Mouse (Mus musculus): ENCODE data around the gene Dvl1.
A peak's percentile ranks its signal among the peaks of the same experiment; 100 is the strongest.

Dvl1 gene

DNA sequence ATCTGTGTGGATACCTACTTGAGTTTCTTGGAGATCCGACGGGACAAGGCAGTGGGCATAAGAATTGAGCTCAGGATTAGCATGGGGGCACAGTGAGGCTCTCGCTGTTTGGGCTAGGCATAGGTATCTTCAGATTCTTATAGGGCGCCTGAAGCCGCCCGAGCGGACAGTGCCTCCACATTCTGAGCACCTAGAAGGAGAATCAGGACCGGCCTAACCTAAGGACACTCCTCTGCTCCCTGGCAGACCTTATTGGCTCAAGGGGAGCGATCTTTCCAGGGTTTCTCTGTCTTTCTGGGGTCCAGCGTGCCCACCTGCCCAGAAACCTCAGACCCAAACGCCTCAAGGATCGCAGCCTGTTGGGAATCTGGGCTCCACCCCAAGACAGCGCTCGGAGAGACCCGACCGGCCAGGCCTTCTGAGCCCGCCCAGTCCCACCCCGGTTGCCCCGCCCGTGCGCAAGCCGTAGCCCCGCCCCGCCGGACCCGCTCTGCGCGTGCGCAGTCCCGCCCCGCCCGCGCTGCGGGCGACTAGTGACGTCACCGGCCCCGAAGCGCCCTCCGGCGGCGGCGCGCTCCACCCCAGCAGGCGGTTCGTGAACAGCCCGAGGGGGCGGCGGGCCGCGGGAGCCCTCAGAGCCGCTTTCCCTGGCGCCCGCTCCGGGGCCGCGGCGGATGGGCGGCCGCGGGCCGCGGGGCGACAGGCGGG lies at the start of gene Dvl1:
Dvl1 (plus strand) TSS at position 532 of the 708 bp plus-strand sequence.
- peak; percentile 84 for DNase-seq (ENCODE audit: low read depth, low spot score)

DNA sequence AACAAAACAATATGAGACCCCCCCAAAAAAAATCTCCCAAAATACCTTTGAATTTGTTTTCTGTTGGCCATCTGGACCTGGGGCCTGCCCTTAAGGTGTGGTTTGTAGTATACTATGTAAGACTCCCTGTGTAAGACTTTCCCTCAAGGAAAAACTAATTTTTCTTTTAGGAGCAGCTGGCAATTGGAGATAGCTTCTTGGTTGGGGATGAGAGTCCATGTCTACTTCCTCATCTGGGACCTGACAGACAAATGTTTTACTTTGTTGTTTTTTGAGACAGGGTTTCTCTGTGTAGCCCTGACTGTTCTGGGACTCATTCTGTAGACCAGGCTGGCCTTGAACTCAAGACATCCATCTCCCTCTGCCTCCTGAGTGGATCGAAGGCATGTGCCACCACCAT lies 45.1 kb upstream of the Dvl1 start:
- DNase-seq (ENCODE audit: low read depth, low spot score): no peak

DNA sequence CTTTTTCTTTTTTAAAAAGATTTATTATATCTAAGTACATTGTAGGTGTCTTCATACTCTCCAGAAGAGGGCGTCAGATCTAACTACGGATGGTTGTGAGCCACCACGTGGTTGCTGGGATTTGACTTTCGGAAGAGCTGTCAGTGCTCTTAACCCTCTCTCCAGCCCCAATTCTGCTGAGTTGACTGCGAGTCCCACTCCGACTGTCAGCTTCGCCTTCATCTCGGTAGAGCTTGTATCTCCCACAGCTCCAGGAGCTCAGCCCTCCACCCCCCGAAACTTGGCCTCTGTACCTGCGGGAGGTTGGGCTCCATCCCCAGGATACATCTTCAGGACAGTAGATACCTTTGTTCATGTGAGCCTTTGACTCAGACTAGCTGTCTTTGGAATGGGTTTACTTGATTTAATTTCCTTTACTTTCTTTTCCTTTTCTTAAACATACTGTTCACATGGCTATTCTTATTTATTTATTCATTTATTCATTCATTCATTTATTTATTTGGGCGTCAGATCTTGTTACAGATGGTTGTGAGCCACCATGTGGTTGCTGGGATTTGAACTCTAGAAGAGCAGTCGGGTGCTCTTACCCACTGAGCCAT lies 44.4 kb upstream of the Dvl1 start, which contains the start of gene Mrpl20:
Mrpl20 (plus strand) TSS at position 138 of the 599 bp plus-strand sequence.
- DNase-seq (ENCODE audit: low read depth, low spot score): no peak

DNA sequence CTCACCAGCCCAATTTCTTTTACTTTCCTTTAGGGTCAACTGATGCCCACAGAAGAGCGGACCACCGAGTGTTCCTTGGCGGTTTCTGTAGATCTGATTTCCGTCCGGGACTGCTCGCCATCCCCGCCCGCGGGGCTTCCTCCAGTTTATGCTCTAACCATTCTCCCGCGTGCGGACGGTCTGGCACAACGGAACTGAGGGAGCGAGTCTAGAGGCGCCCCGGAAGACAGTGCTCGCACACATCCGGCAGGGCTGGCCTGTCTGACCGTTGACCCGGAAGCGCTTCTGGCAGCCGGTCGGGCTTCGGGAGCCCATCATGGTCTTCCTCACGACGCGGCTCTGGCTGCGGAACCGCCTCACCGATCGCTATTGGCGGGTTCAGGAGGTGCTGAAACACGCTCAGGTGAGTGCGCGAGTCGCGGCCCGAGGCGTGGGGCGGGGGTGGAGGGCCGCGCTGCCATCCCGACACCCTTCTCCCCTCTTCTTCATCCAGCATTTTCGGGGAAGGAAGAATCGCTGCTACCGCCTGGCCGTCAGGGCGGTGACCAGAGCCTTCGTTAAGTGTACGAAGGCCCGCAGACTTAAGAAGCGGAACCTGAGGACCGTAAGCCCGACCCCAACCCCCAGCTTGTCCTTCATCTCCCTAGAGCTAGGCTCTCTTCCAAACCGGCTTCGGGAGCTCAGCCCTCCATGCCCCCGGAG lies 43.7 kb upstream of the Dvl1 start:
- peak; percentile 92 for DNase-seq (ENCODE audit: low read depth, low spot score)

DNA sequence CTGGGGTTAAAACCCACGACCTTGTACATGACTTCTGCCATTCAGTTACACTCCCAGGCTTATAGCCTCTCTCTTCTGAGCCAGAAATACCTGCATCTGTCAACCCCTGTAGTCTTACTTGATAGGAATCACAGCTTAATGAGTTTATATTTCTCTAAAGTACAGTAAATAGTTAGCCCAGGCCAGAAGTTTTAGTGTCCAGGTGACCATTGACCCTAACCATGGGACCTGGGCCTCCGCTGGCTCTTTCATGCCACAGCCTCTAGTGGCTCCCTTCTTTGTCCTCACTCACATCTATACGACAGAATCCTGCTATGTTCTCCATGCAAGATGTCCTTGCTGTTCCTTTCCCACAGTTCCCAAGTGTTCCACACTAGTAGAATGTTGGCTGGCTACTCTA lies 39.4 kb upstream of the Dvl1 start:
- no peak for DNase-seq (ENCODE audit: low read depth, low spot score)

DNA sequence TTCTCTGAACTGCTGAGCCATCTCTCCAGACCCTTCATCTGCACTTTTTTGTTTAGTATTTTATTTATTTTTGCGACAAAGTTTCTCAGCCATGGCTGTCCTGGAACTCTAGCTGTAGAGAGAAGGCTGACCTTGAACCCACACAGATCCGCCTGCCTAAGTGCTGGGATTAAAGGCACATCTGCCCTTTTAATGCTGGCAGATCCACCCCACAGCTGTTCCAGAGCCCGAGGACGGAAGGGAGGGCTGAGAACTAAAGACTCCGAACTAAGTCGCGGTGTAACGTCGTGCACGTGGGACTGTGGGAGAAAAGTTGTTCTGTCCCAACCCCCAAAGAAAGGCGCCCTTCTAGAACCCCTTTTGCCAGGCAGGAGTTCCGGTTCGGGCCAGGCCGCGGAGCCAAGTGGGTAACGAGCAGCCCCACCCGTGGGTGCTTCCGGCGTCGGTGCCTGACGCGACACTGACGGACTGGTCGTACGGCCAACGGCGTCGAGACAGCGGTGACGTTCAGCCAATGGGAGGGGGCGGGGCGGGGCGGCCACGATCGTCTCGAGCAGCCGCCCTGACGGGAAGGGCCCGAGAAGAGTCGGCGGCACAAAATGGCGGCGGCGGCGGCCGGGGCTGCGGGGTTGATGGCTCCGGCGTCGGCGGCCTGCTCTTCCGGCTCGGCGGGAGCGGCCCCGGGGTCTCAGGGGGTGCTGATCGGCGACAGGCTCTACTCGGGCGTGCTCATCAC lies 35.1 kb upstream of the Dvl1 start, which contains the start of gene Ccnl2:
Ccnl2 (plus strand) TSS at position 561 of the 736 bp plus-strand sequence.
- peak; percentile 92 for DNase-seq (ENCODE audit: low read depth, low spot score)

DNA sequence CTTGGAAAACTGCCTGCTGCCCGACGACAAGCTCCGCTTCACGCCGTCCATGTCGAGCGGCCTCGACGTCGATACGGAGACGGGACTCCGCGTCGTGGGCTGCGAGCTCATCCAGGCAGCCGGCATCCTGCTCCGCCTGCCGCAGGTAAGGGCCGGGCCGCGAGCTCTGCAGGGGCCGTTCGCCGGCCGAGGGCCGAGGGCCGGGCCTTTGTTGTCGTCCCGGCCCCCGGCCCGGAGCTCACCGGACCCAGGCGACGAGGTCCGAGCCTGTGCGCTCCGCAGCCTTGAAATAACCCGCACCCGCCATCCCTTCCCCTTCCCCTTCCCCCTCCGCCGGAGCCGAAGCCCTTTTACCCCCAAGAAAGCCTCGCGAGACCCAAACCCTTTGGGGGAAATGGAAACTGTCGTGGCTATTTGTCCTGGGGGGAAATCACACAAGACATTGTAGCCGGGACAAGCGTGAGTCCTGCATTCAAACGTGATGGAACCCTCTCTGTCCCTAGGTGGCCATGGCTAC lies 34.5 kb upstream of the Dvl1 start:
- DNase-seq (ENCODE audit: low read depth, low spot score): no peak

DNA sequence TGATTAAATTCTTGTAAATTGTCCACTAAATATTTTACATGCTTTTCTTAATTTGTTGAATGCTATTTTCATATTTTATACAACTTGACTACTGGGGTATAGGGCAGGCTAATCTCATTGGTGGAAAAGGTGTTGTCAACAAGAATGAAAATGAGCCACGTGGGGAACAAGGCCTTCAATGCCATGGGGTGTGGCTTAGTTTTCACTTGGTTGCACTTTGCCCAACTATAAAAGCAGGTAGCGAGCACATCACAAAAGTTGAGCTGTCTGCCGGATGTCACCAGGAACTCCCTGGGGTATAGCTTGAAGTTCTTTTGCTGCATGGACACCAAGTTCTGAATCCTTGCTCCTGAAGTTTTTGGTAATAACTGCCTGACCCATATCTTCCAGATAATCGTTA lies 29.7 kb upstream of the Dvl1 start:
- DNase-seq (ENCODE audit: low read depth, low spot score): no peak

DNA sequence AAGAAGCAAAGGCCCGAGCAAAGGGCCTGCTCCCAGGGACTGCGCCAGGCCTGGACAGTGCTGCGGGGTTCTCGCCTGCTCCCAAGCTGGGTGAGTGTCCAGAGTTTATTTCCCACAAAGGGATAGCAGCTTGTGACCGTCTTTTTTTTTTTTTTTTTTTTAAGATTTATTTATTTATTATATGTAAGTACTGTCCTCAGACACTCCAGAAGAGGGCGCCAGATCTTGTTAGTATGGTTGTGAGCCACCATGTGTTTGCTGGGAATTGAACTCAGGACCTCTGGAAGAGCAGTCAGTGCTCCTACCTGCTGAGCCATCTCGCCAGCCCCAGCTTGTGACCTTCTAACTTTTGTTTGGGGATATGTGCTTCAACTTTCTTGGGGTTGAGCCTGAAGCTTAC lies 26.2 kb upstream of the Dvl1 start:
- DNase-seq (ENCODE audit: low read depth, low spot score): no peak

DNA sequence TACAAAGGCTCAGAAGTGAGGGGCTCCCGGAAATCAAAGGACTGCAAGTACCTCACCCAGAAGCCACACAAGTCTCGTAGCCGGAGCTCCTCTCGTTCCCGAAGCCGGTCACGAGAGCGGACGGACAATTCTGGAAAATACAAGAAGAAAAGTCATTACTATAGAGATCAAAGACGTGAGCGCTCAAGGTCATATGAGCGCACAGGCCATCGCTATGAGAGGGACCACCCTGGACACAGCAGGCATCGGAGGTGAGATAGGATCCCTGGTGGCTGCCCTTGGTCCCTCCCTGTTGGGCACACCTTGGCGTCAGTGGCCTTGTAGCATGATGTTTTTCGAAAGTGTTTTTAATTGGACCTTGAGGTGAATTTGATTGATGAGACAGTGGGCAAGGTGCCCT lies 23.8 kb upstream of the Dvl1 start:
- no peak for DNase-seq (ENCODE audit: low read depth, low spot score)

DNA sequence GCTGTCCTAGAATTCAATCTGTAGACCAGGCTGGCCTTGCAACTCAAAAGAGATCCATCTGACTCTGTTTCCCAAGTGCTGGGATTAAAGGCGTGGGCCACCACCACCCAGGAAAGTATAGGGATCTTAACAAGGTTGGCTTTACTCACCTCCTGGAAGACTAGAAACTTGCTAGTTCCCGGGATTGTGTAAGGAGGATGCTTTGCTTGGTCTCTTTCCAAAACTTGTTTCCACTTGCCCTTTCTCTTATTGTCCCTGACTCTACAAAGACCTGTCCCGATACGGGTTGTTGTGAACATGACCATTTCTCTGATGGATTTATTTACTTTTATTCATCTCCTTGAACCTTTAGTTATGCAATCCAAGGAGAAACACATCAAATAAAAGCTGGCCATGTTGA lies 17.3 kb upstream of the Dvl1 start:
- DNase-seq (ENCODE audit: low read depth, low spot score): no peak

DNA sequence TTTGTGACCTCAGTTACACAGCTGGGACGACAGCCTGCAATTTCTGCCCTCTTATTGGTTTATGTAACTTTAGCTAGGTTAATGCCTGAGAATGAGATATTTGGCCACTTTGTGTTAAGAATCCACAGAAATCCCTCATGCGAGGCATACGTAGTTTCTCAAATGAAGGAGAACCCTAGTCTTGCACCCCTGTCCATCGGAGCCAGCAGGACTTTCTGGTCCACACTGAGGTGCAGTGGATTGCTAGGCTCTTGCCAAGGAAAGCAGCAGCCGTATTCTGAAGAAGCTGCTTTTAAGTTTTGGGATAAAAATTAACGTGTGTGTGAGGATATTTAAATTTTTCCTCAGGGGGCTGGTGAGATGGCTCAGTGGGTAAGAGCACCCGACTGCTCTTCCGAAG lies 16.6 kb upstream of the Dvl1 start:
- DNase-seq (ENCODE audit: low read depth, low spot score): no peak

DNA sequence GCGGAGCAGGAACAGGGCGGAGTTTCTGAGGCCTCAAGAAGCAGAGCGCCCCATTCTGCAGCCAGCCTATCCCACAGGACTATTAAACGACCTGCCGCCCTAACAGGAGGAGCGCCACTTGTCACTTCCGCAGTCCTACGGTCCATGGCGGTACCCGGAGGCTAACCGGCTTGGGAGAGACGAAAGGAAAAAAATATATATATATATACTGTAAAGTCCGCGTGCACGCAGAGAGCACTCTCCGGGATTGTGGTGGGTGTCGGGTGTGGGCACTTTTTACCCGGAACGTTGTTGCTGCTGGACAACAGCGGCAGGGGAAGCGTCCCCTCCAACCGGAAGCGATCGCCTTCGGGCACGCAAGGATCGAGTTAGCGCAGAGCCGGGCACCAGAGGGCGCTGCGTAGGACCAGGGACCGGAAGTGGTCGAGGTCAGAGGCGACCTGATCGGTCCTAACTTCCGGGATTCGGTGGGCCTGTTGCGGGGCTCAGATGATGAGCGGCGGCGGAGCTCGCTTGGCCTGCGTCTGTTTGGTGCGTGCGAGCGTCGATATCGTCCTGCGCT lies 15.9 kb upstream of the Dvl1 start, which contains the start of gene Aurkaip1:
Aurkaip1 (plus strand) TSS at position 68 of the 562 bp plus-strand sequence.
- peak; percentile 88 for DNase-seq (ENCODE audit: low read depth, low spot score)

DNA sequence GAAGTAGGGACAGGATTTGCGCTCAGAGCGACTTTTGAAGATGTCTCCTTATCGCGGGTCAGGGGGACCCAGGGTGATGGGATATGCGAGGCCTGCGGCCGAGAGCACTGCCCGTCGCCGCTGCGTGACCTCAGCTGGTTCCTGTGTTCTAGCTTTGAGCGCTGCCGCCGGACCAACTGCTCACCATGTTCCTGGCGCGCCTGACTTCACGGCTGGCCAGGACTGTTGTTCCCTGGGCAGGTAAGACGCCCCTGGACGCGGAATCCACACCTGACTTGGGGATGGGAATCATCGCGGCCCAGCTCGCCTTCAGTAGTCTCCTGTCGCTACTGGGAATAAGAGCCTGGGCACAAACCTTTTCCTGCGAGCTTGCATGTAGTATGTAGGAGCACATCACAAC lies 15.4 kb upstream of the Dvl1 start:
- no peak for DNase-seq (ENCODE audit: low read depth, low spot score)

DNA sequence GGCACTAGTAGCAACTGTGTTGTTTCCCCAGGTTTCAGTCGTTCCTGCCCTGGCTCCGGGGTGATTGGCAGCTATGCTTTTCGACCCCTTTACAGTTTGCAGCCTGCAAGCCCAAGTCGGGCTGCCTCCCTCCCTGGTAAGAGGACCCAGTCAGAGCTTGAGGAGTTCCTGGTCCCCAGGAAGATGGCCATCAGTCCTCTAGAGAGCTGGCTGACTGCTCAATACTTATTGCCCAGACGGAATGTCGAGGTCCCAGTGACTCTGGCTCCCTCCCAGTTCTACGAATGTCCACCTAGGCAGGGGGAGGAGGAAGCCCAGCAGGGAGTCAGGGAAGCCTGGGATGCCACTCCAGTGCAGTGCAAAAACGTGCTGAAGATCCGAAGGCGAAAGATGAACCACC lies 14.9 kb upstream of the Dvl1 start:
- DNase-seq (ENCODE audit: low read depth, low spot score): no peak

DNA sequence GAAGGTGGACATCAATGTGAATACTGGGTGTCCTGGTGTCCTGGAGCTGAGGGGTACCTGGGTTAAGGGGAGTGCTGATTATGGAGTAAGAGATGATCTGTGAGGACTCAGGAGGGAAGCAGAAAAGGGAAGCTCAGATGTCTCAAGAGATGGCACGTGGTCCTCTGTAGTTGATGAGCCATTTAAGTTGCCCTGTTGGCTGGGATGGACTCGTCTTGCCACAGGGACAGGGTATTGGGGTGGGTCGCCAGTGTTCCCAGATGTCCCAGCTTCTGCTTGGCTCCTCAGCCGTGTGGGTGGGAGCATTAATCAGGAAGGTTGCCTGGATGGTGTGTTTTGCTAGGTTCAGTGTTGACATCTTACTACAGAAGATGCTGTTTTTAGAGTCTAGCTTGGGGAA lies 14.0 kb upstream of the Dvl1 start:
- no peak for DNase-seq (ENCODE audit: low read depth, low spot score)

DNA sequence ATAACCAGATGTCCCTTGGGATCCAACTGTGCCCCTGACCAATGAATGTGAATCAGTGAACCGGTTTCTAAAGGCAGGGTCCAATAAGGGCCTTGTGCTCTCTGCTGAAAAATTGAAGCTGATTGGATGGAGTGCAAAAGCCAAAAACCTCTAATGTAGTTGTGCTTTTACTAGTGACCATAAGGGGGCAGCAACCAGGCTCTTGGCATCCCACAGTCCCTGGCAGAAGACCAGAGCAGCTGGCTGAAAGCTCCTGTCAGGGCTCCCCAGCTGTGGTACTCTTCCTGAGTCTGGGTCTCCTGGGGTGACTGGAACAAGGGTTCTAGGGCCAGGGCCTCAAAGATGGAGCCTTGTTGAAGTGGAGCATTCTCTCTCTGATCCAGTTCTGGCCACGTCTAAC lies 13.4 kb upstream of the Dvl1 start:
- DNase-seq (ENCODE audit: low read depth, low spot score): no peak

DNA sequence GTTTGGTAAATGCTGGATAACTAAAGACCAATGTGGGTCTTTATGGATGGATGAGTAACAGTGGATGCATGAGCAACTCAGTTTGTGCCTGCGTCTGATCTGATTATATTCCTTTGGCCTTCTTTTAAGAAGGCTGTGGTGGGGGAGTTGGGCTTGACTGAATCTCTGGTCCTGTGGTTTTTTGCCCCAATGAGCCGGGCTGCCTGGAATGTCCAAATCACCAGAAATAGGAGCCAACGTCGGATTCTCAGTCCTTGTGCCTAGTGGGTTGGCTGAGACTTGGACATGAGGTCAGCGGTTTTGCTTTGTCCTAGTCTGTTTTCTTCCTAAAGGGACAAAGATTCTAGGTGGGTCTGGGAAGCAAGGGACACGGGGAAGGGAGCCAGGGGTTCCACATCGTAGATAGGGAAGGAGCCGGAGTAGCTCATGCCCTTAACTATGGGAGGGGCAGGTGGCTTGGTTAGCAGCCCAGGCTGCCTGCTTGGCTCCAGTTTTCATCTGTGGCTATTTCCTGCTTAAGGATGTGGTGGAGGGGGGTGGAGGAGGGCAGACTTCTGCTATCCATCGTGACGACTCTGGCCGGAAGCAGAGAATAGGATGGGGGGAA lies 9.7 kb upstream of the Dvl1 start:
- no peak for DNase-seq (ENCODE audit: low read depth, low spot score)

DNA sequence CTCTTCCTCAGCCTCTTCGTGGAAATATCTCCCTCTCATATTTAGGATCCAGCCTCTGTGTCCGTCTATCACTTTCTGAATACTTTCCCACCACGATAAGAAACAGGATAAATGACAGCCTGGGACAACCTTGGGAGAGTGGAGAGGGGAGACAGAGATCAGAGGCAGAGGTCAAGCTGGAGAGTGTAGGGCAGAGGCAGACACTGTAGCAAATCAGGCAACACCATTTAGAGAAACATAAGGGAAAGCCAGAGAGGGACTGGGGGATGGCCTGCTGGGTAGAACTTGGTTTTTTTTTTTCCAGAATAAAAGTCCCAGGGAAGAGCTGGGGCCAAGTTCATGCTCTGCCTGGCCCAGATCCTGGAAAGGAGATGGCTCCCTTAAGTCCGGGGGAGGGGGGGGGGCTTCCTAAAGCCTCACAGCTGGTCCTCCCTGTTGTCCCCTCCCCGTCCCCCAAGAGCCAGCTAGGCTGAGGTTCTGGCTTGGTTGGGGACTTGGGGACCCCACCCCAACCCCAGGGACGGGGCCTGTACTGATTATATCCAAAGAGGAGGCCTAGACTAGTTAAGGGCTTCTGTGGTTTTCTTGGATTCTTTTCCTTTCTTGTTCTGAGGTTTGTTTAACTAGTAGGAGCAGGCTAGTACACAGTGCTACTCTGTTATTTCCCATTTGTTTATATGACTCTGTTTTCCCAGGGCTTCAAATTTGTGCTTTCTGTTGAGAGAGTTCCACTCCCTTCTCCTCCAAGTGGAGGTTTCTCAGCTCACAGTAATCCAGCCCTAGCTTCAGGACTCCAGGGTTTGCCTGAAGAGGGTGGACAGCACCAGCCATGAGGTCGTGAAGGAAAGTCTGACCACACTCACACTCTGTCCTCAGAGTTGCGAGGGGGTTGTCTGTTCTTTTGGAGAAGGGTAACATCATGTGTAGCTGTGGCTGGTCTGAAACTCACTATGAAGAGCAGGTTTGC lies 8.7 kb upstream of the Dvl1 start:
- no peak for DNase-seq (ENCODE audit: low read depth, low spot score)

DNA sequence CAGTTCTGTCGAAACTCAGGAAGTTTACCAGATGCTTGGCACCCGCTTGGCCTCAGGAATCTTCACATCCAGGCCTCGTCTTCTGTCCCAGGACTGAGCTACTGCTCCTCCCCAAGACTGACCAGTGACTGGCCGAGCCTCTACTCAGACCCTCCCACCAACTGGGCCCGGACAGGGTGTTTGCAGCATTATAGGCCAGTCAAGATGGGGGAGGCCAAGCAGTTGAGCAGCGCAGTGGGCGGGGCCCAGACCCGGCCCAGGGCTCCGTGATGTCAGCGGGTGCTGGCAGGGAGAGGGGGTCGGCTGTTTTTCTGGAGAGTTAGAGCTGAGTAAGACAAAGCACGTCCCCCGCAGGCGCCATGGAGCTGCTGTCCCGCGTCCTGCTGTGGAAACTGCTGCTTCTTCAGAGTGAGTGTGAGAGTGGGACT lies 7.7 kb upstream of the Dvl1 start, which contains the start of gene Mxra8:
Mxra8 (plus strand) TSS at position 198 of the 428 bp plus-strand sequence.
- DNase-seq (ENCODE audit: low read depth, low spot score): no peak

All from c-Kit-negative CD71-positive TER-119-positive erythroid progenitor cells, embryonic 14.5 days (primary cell).